Mouse (Mus musculus): ENCODE measurements at regions not wholly inside any gene's neighbourhood (a gene's known extent, or its start where the extent isn't known, plus 50 kb on each side); places are given as distances from the start of the nearest gene placed in this dataset.

DNA sequence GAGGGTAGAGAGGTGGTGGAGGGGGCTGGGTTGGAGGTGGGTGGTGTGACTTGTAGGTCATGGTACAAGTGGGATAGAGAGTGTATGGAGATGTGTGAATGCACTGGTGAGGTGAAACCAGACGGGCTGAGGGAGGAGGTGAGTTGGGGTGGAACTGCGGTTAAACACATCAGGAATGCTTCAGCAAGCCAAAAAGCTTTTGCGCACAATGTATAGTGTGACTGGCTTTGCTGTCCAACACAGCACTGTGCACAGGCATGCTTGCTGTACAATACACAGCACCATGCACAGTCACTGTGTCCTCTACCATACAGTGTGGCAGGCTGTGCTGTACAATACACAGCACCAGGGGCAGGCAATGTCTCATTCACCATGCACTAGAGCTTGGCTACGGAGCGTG lies 223.6 kb downstream of the Eipr1 start:
- Histone ChIP-seq H3K4me1 (replicated peaks; ENCODE audit: control insufficient read depth, insufficient read depth, low read length) (no peaks in the 10 kb centered on the region; the same call in 1 of the 2 replicates), H3K4me2 (ENCODE audit: low read depth, low read length, severe bottlenecking) (no peak overlapping the region), H3K9me3 (ENCODE audit: control insufficient read depth, low read length) (peaks cover 4% of the 10 kb centered on the region; the same call in 1 of the 2 replicates), H3K9ac (ENCODE audit: low read length) (no peak overlapping the region), H3K27me3 (ENCODE audit: control insufficient read depth, insufficient read depth, low read length) (no peaks in the 10 kb centered on the region), H3K4me3 (ENCODE audit: low read depth, low read length) (no peak overlapping the region), H3K36me3 (ENCODE audit: control insufficient read depth, insufficient read depth, low read length) (no peaks in the 10 kb centered on the region), H3K27ac (ENCODE audit: low read depth, low read length) (no peak overlapping the region)
- ATAC-seq (replicated peaks; ENCODE audit: low FRiP score) (no peak), DNase-seq (ENCODE audit: low spot score) (no peak)
- WGBS, result 84% methylated on average over 5 of the region's 5 CpGs

DNA sequence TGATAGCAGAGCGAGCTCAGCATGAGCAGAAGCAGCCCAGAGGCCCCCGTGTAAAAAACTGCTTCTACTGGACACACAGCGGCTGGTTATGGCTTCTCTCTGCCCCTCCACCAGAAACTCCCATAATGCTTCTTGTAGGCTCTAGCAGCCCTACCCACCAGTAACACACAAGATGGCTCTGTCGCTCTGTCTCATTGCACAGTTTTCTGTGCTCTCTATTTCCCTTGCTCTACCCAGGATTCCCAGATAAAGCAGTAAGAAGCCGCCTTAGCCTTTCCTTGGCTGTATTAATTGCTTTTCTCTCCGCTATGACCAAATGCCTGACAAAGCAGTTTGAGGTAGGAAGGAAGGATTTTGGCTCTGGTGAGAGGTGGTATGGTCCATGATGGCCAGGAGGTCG lies 228.1 kb downstream of the Eipr1 start:
- DNase-seq (ENCODE audit: low spot score) (no peak), ATAC-seq (replicated peaks; ENCODE audit: low FRiP score) (no peak)
- H3K27me3 ChIP-seq (ENCODE audit: control insufficient read depth, insufficient read depth, low read length), result no peaks in the 10 kb centered on the region
- H3K4me2 ChIP-seq (ENCODE audit: low read depth, low read length, severe bottlenecking), result no peak overlapping the region
- 83% methylated on average over 7 of the region's 7 CpGs for WGBS
- no peaks in the 10 kb centered on the region for H3K4me1 ChIP-seq (replicated peaks; ENCODE audit: control insufficient read depth, insufficient read depth, low read length)
- H3K27ac ChIP-seq (ENCODE audit: low read depth, low read length), result no peak overlapping the region
- H3K4me3 ChIP-seq (ENCODE audit: low read depth, low read length), result no peak overlapping the region
- no peaks in the 10 kb centered on the region for H3K36me3 ChIP-seq (ENCODE audit: control insufficient read depth, insufficient read depth, low read length)
- H3K9me3 ChIP-seq (ENCODE audit: control insufficient read depth, low read length), result no peaks in the 10 kb centered on the region
- H3K9ac ChIP-seq (ENCODE audit: low read length), result no peak overlapping the region

DNA sequence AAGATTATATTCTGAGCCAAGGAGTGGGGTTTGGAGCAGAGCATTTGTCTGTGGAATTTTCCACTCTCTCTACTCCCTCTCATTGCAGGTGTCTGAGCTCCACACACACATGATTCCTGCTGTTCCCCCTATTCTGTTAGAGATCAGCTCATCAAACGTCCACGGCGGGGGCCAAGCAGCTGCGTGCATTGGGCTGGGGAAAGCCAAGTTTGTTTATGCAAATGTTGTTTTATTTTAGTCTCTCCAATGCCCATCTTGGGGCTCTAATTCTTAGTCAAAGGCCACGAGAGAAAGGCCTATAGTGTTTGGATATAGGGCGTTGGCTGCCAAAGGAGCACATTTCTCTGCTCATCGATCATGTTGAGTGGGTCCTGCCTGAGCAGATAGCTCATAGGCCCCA lies 234.6 kb downstream of the Eipr1 start:
- H3K9ac ChIP-seq (ENCODE audit: low read length), result no peak overlapping the region
- 79% methylated on average over 7 of the region's 7 CpGs for WGBS
- ATAC-seq (replicated peaks; ENCODE audit: low FRiP score), result no peak
- H3K4me3 ChIP-seq (ENCODE audit: low read depth, low read length), result no peak overlapping the region
- no peaks in the 10 kb centered on the region for H3K9me3 ChIP-seq (ENCODE audit: control insufficient read depth, low read length)
- no peak overlapping the region for H3K4me2 ChIP-seq (ENCODE audit: low read depth, low read length, severe bottlenecking)
- no peaks in the 10 kb centered on the region for H3K27me3 ChIP-seq (ENCODE audit: control insufficient read depth, insufficient read depth, low read length)
- H3K4me1 ChIP-seq (replicated peaks; ENCODE audit: control insufficient read depth, insufficient read depth, low read length), result no peaks in the 10 kb centered on the region
- H3K27ac ChIP-seq (ENCODE audit: low read depth, low read length), result no peak overlapping the region
- no peaks in the 10 kb centered on the region for H3K36me3 ChIP-seq (ENCODE audit: control insufficient read depth, insufficient read depth, low read length)
- DNase-seq (ENCODE audit: low spot score), result no peak

DNA sequence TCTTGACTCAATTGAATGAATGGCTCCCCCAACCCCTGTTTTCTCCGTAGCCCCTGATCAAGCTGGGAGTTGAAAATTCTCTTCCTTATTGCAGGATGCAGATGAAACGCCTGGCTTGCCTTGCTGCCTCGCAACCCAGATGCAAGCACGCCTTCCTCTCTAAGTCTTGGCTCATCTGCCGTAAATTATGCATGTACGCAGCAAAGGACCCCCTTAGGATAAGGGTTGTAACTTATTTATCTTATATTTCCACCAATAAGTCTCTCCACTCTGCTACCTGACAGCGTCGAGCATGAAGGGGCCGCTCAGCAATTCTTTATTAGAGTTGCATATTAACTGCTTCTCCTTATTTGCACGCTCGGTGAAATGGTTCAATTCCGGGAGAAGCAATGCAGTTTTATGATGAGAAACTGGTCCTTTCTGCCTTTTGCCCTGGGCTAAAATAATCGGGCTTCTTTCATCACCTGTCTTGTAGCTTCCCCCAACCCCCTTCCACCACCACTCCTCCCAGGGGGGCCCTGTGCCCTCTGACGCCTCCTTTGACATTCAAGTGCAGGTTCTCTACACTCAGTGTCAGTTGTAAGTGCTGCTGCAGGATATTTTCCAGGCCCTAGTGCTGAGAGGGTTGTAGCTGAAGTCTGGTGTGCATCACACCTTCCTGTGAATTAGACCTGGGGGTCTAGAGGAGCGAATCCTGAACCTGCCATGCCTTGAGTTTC lies 246.0 kb downstream of the Eipr1 start:
- DNase-seq (ENCODE audit: low spot score) (no peak), ATAC-seq (replicated peaks; ENCODE audit: low FRiP score) (no peak)
- Histone ChIP-seq H3K36me3 (ENCODE audit: control insufficient read depth, insufficient read depth, low read length) (no peaks in the 10 kb centered on the region), H3K4me2 (ENCODE audit: low read depth, low read length, severe bottlenecking) (no peak overlapping the region), H3K4me1 (replicated peaks; ENCODE audit: control insufficient read depth, insufficient read depth, low read length) (no peaks in the 10 kb centered on the region), H3K9ac (ENCODE audit: low read length) (no peak overlapping the region), H3K27me3 (ENCODE audit: control insufficient read depth, insufficient read depth, low read length) (no peaks in the 10 kb centered on the region), H3K27ac (ENCODE audit: low read depth, low read length) (no peak overlapping the region), H3K4me3 (ENCODE audit: low read depth, low read length) (no peak overlapping the region), H3K9me3 (ENCODE audit: control insufficient read depth, low read length) (no peaks in the 10 kb centered on the region)
- WGBS, result 77% methylated on average over 15 of the region's 15 CpGs

DNA sequence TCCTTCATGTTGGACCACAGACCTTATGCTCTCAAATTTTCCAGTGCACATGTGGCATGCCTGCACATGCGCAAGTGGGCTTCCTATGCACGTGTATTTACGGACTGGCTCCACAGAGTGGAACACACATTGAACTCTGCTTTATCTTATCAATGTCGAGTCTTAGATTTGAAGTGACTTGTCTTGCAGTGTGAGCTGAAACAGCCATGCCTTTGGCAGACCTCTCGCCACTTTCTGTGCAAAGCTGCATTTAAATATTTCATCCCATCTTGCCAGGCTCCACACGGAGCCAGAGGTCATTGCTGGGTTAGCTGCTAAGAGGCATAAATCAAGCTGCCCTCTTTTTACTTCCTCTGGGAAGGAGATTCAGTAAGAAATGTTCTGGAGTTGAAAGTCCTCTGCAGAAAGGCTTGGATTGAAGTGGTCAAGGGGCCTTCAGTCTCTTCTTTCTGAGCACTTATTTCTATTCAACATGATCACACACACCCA lies 248.4 kb downstream of the Eipr1 start:
- Histone ChIP-seq H3K9me3 (ENCODE audit: control insufficient read depth, low read length) (no peaks in the 10 kb centered on the region), H3K4me1 (replicated peaks; ENCODE audit: control insufficient read depth, insufficient read depth, low read length) (no peaks in the 10 kb centered on the region), H3K27ac (ENCODE audit: low read depth, low read length) (no peak overlapping the region), H3K9ac (ENCODE audit: low read length) (no peak overlapping the region), H3K4me2 (ENCODE audit: low read depth, low read length, severe bottlenecking) (no peak overlapping the region), H3K27me3 (ENCODE audit: control insufficient read depth, insufficient read depth, low read length) (no peaks in the 10 kb centered on the region), H3K36me3 (ENCODE audit: control insufficient read depth, insufficient read depth, low read length) (no peaks in the 10 kb centered on the region), H3K4me3 (ENCODE audit: low read depth, low read length) (no peak overlapping the region)
- no peak for DNase-seq (ENCODE audit: low spot score)
- WGBS, result 77% methylated on average over 6 of the region's 6 CpGs
- ATAC-seq (replicated peaks; ENCODE audit: low FRiP score), result no peak

DNA sequence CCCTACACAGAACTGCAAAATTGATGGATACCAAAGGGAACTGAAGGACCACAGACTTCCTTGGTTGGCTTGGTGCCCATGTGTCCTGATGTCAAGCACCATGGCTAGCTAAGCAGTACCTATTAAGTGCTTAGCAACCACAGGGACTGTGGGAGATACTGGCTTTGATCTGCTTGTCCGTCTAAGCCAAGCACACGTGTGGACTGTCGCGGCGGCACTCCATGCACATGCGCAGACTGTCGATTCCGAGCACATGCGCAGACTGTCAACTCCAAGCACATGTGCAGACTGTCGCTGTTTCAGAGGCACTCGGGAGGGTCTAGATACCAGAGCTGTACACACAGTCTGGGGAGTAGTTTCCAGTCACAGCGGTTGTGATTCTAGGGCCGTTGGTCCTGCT lies 252.9 kb downstream of the Eipr1 start:
- no peaks in the 10 kb centered on the region for H3K4me1 ChIP-seq (replicated peaks; ENCODE audit: control insufficient read depth, insufficient read depth, low read length)
- no peak for DNase-seq (ENCODE audit: low spot score)
- no peak overlapping the region for H3K4me3 ChIP-seq (ENCODE audit: low read depth, low read length)
- H3K9ac ChIP-seq (ENCODE audit: low read length), result no peak overlapping the region
- no peak overlapping the region for H3K27ac ChIP-seq (ENCODE audit: low read depth, low read length)
- ATAC-seq (replicated peaks; ENCODE audit: low FRiP score), result no peak
- no peak overlapping the region for H3K4me2 ChIP-seq (ENCODE audit: low read depth, low read length, severe bottlenecking)
- whole genome bisulfite sequencing, result 96% methylated on average over 13 of the region's 13 CpGs
- H3K27me3 ChIP-seq (ENCODE audit: control insufficient read depth, insufficient read depth, low read length), result no peaks in the 10 kb centered on the region
- H3K36me3 ChIP-seq (ENCODE audit: control insufficient read depth, insufficient read depth, low read length), result no peaks in the 10 kb centered on the region
- no peaks in the 10 kb centered on the region for H3K9me3 ChIP-seq (ENCODE audit: control insufficient read depth, low read length)

DNA sequence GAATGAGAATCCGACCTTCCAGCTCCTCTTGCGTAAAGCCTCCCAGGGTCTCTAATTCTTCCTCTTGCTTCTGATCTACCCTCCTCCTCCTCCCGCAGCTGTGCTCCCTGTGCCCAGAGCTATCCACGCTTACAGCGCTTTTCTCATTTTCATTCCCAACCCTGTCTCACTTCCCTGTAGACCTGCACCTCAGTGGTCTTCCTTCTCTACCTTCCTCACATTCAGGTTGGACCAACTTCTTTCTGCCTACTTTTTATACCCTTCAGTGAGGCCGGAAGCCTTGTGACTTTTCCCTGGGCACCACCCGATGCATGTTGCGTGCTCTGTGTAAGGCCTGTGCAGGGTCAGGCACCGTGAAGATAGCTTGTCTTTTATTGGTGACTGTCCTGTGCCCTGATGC lies 263.0 kb downstream of the Eipr1 start:
- no peaks in the 10 kb centered on the region for H3K36me3 ChIP-seq (ENCODE audit: control insufficient read depth, insufficient read depth, low read length)

DNA sequence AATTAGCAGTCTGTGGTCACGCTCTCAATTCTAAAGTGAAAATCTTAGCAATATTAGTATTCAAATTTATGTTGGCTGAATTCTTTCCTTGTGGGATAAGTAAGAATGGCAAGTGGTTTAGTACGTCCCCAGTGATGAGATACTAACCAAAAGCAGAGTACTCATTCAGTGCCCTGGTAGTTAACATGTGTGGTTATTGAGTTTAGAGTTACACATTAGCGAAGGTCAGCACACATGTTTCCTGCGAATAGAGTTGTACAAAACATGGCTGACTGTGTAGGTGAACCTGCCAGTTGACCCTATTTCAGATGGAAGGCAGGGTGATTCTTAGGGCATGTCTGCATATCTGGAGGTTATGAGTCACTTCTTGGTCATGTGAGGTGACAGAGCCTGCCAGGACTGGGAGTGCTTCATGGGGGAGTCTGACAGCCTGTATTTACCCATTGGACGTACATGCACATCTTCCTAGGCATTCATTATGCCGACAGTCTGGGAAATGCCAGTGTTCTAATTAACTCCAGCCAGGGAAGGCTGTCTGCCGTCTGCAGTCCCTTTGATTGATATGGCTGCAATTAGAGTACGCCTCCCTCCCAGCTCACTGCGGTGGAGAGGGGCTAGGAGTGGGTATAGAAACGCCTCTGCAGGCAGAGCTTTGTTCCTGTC lies 263.7 kb downstream of the Eipr1 start:
- Histone ChIP-seq H3K27me3 (ENCODE audit: control insufficient read depth, insufficient read depth, low read length) (no peaks in the 10 kb centered on the region), H3K36me3 (ENCODE audit: control insufficient read depth, insufficient read depth, low read length) (no peaks in the 10 kb centered on the region), H3K27ac (ENCODE audit: low read depth, low read length) (peak overlapping the region; percentile 15; the same call in 1 of the 2 replicates), H3K4me1 (replicated peaks; ENCODE audit: control insufficient read depth, insufficient read depth, low read length) (no peaks in the 10 kb centered on the region; the same call in 1 of the 2 replicates), H3K9me3 (ENCODE audit: control insufficient read depth, low read length) (no peaks in the 10 kb centered on the region), H3K9ac (ENCODE audit: low read length) (no peak overlapping the region), H3K4me3 (ENCODE audit: low read depth, low read length) (no peak overlapping the region), H3K4me2 (ENCODE audit: low read depth, low read length, severe bottlenecking) (no peak overlapping the region)
- DNase-seq (ENCODE audit: low spot score), result peak; percentile 66
- WGBS, result 40% methylated on average over 10 of the region's 10 CpGs
- ATAC-seq (replicated peaks; ENCODE audit: low FRiP score), result peak; percentile 89

More for the DNA sequence above, 263.0 kb downstream of the Eipr1 start:
- no peak for DNase-seq (ENCODE audit: low spot score)
- no peak for ATAC-seq (replicated peaks; ENCODE audit: low FRiP score)
- Histone ChIP-seq H3K9ac (ENCODE audit: low read length) (no peak overlapping the region), H3K4me3 (ENCODE audit: low read depth, low read length) (no peak overlapping the region), H3K4me2 (ENCODE audit: low read depth, low read length, severe bottlenecking) (no peak overlapping the region), H3K9me3 (ENCODE audit: control insufficient read depth, low read length) (no peaks in the 10 kb centered on the region), H3K27ac (ENCODE audit: low read depth, low read length) (no peak overlapping the region), H3K27me3 (ENCODE audit: control insufficient read depth, insufficient read depth, low read length) (no peaks in the 10 kb centered on the region), H3K4me1 (replicated peaks; ENCODE audit: control insufficient read depth, insufficient read depth, low read length) (no peaks in the 10 kb centered on the region; the same call in 1 of the 2 replicates)
- 91% methylated on average over 9 of the region's 9 CpGs for WGBS

DNA sequence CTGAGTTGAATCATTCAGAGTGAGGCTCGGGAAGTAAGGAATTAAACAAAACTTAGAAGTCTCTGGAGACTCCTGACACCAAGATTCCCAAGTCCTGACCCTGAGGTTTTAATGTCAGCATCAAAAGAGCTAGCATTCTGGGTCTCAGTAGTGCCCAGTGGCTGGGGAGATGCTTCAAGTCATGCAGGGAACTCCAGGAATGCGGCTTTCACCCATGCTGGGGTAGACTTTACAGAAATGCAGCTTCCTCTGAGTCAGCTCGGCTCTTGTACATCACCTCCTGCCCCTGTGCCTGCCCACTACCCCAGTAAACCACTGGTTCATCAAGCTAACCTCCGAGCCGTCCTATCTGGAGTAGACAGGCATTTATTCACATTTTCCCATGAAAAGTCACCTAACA lies 269.5 kb downstream of the Eipr1 start:
- H3K9ac ChIP-seq (ENCODE audit: low read length), result no peak overlapping the region
- H3K4me2 ChIP-seq (ENCODE audit: low read depth, low read length, severe bottlenecking), result no peak overlapping the region
- no peaks in the 10 kb centered on the region for H3K4me1 ChIP-seq (replicated peaks; ENCODE audit: control insufficient read depth, insufficient read depth, low read length)
- no peaks in the 10 kb centered on the region for H3K27me3 ChIP-seq (ENCODE audit: control insufficient read depth, insufficient read depth, low read length)
- DNase-seq (ENCODE audit: low spot score) (no peak), ATAC-seq (replicated peaks; ENCODE audit: low FRiP score) (no peak)
- H3K4me3 ChIP-seq (ENCODE audit: low read depth, low read length), result no peak overlapping the region
- no peaks in the 10 kb centered on the region for H3K36me3 ChIP-seq (ENCODE audit: control insufficient read depth, insufficient read depth, low read length)
- H3K9me3 ChIP-seq (ENCODE audit: control insufficient read depth, low read length), result no peaks in the 10 kb centered on the region
- 82% methylated on average over 5 of the region's 5 CpGs for WGBS
- no peak overlapping the region for H3K27ac ChIP-seq (ENCODE audit: low read depth, low read length)
